Mouse (Mus musculus) kidney, adult 18-20 months (tissue): ENCODE results near the gene Fli1.
A peak's percentile ranks its signal among the peaks of the same experiment; 100 is the strongest.

Source experiments
- DNase-seq: peaks from one replicate; pipeline ENCODE4 v3.0.0; 2021

Gene Fli1

DNA sequence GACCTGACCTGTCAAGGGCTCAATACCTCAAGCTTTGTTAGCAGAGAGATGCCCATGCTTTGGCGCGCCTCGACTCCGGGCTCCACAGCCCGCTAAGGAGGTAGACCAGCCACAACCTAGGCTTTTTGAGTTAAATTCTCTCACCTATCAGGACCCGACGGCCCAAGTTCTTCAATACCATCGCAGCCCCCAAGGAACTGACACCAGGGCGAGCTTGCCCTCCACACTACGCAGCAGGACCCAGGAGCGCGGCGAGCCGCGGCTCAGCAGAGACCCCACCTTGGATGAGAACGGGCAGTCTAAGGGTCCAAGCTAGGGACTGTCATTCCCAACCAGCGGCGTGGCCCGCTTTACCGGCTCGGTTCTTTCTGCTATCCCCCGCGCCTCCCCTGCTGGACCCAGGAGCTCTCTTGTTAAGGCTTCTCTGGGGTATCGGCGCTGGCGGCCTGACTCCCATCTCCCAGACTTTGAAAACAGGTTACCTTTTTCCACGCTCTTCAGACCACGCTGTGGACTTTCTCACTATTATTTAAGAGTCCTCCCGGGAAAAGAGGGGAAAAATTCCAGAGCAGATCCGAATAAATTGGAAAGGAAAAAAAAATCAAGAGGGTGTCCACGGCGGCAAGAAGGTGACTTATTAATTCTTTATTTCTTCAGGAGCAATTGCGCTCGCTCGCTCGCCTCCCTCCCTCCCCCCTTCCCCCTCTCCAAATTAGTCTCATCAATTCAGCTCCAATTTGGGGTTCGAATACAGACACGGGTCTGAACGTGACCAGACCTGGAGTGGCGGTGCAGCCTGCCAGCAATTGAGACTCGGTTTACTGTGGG is at the start of gene Fli1:
Gene Fli1, minus strand, starts transcription at position 650 of the 828 bp plus-strand sequence.
- DNase-seq: peak; percentile 42

DNA sequence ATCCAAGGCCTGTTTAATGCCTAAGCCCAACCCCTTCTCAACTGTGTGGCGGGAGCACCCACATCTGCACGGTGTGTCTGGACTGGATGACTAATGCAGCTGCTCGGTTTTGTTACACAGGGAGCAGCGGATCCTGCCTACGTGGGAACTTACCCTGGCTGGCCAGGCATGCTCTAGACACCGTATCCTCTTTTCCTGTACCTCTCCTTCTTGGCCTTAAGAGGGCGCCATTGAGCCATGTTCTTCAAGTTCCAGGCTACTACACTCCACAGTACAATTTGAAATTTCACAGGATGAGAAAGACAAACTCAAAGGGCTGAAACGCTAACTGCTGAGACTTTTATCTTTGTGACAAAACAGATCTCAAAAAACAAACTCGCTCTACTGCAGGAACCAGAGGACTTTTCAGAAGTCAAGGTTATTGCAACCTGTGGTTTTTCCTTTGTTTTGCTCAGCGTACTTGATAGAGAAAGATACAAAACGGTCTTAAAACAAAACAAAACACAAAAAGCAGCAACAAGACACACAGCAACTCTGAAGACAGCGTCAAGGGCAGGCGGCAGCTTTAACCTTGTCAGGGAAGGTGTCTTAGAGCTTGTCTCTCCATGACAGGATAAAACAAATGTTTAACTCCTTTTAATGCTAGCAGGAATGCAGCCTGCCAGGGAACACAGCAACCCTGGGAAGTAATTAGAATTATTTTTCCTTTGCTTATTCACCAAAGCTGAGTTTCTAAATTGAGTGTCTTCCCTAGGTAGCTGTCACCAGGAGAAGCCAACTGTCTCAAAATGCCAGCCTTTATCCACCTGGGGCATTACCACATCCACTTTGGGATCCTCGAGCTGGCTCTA is 49.3 kb upstream of the Fli1 start:
- peak; percentile 67 for DNase-seq

- no peak for DNase-seq
Measured at GRCm38 (mm10) chr9:32590571-32590970, 47.9 kb upstream of the Fli1 start.

DNA sequence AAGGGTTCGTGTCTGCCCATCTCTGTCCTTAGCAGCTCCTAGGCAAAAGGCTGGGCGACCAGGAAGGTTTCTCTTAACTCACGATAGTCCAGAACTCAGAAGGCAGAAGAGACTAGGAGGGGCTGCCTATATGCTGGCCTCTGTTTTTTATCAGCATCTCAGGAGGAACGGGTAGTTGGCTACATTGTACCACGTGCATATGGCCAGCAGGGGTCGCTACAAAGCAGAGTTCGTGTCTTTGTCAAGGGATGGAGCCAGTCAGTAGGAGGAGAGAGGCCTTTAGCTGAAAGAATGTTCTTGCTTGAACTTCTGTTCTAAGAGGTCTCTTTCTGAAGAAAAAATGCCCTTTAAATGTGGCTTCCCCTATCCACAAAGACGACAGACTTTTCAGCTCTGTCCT is 47.2 kb upstream of the Fli1 start:
- DNase-seq: peak; percentile 87

GRCm38 (mm10) chr9:32585357-32585756 is 42.7 kb upstream of the Fli1 start:
- no peak for DNase-seq

DNA sequence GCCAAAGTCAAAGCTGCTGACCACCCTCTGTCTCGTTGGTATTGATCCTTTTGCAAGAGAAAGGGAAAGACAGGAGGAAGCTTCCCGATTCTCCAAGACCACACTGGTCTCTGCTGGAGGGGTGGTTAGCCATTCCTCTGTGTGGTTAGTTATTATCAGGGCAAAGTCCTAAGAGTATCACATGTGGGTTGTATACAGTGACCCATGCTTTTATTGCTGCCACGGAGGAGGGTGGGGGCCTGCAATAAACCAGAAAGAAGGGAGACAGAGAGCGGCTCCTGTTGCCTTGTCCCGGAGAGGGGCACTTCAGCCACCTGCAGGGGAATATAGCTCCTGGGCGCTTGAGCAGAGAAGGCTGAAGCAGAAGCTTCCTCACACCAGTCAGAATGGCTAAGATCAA is 41.2 kb upstream of the Fli1 start:
- no peak for DNase-seq

GRCm38 (mm10) chr9:32581851-32582573 is 39.4 kb upstream of the Fli1 start:
- no peak for DNase-seq

GRCm38 (mm10) chr9:32578411-32578810 is 35.8 kb upstream of the Fli1 start:
- DNase-seq: no peak

DNA sequence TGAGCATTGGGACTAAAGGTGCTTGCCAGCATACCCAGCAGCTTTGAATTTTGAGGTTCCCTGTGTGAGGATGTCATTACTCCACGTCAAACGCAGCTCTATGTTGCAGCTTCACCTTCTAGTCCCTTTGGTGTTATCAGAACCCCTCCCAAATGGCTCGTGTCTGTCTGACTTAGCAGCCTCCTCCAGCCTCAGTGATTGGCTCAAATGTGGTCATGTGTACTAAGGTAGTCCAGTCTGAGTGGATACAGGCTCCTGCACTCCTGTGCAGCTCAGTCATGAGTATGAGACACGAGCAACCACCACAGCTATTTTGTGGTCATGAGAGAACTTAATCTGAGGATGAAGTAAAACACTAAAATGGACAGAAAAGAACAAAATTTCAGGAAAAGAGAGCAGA is 31.0 kb upstream of the Fli1 start:
- DNase-seq: no peak

DNA sequence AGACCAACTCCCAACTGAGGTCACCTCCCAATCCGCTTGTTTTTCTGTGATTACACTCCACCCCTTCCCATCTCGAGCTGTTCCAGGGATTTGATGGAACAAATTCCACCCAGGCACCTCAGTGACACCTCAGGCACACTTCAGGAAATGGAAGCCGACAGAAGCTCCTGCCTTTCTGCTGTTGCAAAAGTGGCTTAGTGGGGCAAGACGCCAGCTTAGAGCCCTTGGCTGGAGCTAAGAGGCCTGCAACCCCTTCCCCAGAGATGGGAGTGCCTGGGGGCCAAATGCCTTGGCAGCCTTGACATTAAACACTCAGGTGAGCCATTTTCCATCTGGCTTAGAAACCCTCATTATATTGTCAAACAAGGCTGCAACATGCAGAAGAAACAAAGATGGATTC is 29.0 kb upstream of the Fli1 start:
- no peak for DNase-seq

DNA sequence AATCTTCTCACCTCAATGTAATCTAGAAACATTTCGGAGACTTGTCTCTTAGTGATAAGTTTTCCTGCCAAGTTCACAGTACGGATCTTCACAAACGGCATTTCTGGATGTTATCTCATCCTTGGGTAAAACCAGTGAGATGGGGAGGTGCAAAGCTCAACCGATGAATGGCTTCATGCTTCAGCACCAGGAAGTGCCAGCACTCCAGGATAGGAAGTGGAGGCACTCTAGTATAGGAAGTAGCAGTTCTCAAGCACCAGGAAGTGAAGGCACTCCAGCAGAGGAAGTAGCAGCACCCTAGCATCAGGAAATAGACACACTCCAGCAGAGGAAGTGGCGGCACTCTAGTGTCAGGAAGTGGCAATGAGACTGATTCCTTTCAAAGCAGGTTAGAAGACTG is 27.9 kb upstream of the Fli1 start:
- no peak for DNase-seq

DNA sequence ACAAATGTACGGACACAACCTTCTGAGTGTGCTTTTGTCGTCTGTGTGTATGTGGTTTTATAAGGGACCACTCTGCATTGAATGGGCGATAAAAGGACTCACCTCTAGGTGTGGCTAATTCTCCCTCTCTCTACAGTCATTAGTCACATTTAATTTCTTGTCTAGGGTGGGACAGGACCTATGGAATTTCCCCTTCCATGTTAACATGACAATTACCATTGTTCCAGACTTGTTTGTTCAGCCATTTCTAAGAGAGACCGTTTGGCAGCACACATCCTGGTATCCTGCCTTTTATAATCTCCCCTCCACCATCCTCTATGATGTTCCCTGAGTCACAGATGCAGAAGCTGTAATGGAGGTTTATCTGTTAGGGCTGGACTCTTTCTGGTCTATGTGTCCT is 26.6 kb upstream of the Fli1 start:
- DNase-seq: no peak

- no peak for DNase-seq
Measured at GRCm38 (mm10) chr9:32567603-32568002, 24.9 kb upstream of the Fli1 start.

DNA sequence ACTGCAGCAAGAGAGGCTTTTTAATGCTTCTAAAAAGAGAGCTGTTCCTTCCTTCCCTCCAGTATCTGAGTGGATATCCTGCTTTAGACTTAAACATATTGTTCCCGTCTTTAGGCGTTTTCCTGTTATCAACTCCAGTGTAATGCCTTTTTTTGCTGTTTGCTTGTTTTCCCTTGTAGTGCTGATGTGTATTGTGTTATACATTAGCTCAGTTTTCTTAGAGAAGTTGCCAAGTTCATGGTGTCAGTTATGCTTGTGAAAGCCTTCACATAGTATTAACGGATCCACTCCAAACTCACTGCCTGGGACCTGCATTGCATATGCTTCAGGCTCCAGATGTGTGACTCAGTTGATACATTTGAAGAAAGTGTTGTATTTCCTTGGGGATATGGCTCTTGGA is 22.6 kb upstream of the Fli1 start:
- DNase-seq: no peak

GRCm38 (mm10) chr9:32562837-32563236 is 20.2 kb upstream of the Fli1 start:
- no peak for DNase-seq

DNA sequence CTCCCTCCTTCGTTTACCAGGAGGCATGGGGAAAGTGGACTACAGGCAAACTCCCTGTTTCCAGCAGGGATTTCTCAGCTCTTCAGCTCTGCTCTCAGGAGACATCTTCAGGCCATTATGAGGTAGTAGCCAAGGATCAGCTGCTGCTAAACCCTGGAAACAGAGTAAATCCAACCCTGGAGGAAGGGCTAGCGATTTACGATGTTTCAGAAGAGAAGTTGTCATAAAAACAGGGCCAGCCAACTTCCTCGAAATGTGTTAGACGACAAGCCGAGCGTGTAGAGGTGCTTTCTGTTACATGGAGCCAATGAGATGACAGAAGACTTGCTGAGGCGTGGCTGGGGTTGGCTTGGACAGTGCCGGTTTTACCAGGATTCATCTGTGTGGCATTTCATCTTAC is 19.7 kb upstream of the Fli1 start:
- DNase-seq: no peak

DNA sequence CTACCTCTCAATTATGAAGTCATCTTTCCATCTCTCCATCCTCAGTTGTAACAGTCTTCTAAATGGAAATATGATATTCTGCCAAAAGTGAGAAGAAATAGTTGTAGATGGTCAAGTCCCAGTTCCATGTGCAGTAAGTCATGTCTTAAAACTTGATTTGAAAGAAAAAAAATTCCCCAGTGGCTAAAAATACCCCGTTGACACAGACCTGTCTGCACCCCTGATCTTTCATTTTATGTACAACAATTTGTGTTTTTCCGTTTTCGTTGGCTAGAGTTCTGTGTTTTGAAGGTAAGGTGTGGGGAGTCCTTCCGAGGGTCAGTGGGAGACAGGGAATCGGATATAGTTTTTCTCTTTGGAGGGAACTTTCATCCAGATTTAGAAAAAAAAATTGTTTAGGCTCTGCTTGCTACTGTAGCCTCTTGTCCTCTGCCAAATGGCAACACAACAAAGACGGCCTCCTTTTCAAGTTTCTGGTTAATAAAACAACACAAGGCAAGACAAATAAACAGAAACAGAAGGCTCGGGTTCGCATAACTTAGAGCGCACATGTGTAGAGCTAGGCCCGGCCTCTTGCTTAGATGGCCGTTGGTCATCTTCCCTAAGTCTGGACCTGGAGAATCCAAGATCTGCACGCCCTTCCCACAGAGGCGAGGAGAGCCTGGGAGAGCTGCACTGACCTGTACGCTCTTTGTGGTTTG is 18.7 kb upstream of the Fli1 start:
- no peak for DNase-seq

GRCm38 (mm10) chr9:32559859-32560258 is 17.2 kb upstream of the Fli1 start:
- DNase-seq: no peak

- no peak for DNase-seq
Measured at GRCm38 (mm10) chr9:32559454-32559853, 16.8 kb upstream of the Fli1 start.

- no peak for DNase-seq
Measured at GRCm38 (mm10) chr9:32556313-32556712, 13.7 kb upstream of the Fli1 start.

DNA sequence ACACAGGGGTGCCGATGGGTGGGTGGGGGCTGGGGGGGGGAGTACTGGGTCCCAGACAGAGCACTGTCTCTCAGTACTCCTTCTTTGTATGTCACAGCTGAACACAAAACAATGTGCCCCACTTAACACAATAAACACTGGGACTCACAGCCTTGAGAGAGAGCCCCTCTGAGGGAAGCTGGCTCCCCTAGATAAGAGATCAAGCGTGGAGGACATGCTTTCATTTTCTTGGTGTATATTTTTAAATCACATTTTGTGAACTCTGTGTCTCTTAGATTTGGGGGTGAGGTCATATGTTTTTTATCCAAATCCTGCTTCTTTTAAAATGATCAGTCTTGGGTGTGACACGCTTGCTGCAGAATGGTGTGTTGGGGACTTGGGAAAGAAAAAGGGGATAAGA is 12.6 kb upstream of the Fli1 start:
- DNase-seq: no peak

GRCm38 (mm10) chr9:32550541-32550940 is 7.9 kb upstream of the Fli1 start:
- DNase-seq: no peak
